In the genomic region with DNA sequence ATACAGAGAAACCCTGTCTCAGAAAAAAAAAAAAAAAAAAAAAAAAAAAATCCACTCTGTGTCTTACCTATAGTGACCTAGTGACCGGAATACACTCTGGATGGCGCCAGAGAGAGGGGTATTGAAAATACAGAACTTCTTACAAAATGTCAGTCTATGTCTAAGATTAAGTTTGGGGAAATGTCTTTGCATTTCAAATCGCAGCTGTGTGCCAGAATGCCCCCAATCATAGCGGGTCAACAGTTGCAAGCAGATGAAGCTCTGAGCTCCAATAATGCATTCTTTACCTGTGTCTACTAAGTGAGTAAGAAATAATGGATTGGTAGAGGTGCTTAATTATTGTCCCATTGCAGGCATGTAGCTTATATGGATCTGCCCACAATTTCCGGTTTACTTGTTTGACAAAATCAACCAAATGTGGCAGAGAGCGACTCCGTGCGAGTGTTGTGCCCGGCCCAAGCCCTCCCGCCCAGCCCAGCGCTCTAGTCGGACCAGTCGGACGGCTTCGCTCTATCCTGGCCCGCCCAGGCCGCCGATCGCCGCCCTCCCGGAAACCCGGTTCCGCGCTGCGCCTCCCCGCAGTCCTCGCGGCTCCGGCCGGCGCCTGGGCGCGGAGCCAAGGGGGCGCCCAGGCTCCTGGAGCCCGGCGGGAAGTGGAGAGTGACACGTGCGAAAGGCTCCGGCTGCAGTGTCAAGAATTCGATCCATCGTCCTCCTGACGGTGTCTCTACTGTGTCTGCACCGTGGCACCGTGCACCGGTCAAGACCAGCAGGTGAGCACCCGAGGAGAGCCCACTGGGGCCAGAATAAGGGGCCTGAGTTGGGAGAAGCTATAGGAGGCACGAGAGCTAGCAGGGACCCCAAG, we compare ENCODE assay signal across 1 mouse cellular context.
TF ChIP-seq lines count a peak whose summit lies in the region.

Psd4 (plus strand) TSS at position 551 of the 865 bp plus-strand sequence.

TF ChIP-seq in CH12.LX, 34 proteins besides CTCF, POLR2A, EP300 and RAD21 (continued from another document):
- TF ChIP-seq UBTF (IDR thresholded peaks at IDR 0.05; ENCODE audit: low read depth, low read length): peak; percentile 81; the same call in 1 of the 2 replicates
- TF ChIP-seq NELFE (IDR thresholded peaks at IDR 0.05; ENCODE audit: low read depth, low read length): peak; percentile 38; the same call in 1 of the 2 replicates
- peak; percentile 34; the same call in 1 of the 2 replicates for TF ChIP-seq TCF12 (IDR thresholded peaks at IDR 0.05; ENCODE audit: low read depth, low read length)
- peak; percentile 15; the same call in 1 of the 2 replicates for TF ChIP-seq NRF1 (IDR thresholded peaks at IDR 0.05; ENCODE audit: low read depth, low read length)
- TF ChIP-seq SMC3 (IDR thresholded peaks at IDR 0.05; ENCODE audit: low read depth, low read length): peak; percentile 45
- TF ChIP-seq ZNF384 (IDR thresholded peaks at IDR 0.05; ENCODE audit: low read depth, low read length): peak; percentile 97
- peak; percentile 68 for TF ChIP-seq BHLHE40 (IDR thresholded peaks at IDR 0.05; ENCODE audit: low read depth, low read length)
- TF ChIP-seq ELF1 (IDR thresholded peaks at IDR 0.05; ENCODE audit: low read depth, low read length): peak; percentile 47; the same call in 1 of the 2 replicates
